Mouse (Mus musculus) large intestine, adult 2 months (tissue): ENCODE data around the gene Olfr1293-ps. TPM values are rescaled to one million over a fixed set of nuclear protein-coding genes. Genes with fewer than 3 reads are reported as not detected.

ENCODE experiments used
- DNase-seq: peaks from one replicate; pipeline ENCODE4 v3.0.0-alpha.2; 2012; ENCODE audit warnings: low read depth, low spot score
- WGBS: fragments of 180-500 bp; shearing (Covaris S2); methylation state at CpG from one replicate; pipeline ENCODE4 v1.1.7; 2018; 5-methylcytosine and 5-hydroxymethylcytosine counted together
- polyA plus RNA-seq: library from polyadenylated mRNA; depleted of rRNA; stranded (reverse); fragments of >200 nt; gene quantifications from 2 replicates; pipeline ENCODE4 v1.2.3, GENCODE M21; 2012; rRNA removed

The Olfr1293-ps gene
- not detected in 2 replicates for polyA plus RNA-seq

DNA sequence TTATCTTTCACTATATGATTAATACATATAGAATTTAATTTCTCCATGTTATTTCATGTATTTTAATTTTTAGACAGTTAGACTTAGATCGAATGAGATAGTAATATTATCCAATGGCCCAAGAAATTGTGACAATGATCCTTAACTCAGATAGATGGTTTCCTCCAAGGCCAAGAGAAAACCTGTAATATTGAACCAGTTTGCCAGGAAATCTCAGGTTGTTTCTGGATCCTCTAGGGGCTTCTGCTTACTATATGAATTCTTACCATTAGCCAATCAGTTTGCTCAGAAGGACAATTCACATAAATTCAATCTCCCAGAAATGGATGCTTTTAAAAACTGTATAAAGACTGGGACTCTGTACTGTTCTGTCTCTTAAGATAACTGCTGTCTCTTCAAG is at the start of gene Olfr1293-ps:
Olfr1293-ps (plus strand) TSS at position 301 of the 400 bp plus-strand sequence.
- WGBS, result 81% methylated on average over 1 of the region's 1 CpGs
- DNase-seq, result no peak

DNA sequence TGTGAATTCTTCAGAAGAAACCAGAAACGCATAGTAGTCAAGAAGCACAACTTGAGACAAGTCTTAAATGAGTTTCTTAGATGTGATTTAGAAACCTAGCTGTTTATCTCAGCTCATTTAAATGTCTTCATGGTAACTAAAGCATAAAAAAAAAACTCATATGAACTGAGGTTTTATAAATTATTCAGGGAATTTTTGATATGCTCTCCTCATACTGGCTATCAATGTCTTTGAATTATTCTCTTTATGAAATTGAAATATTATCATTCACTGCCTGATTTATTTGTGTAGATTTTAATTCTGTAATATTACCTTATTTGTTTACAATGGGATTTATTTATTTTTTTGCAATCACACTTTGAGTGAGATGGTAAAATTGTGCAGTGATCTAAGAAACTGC is 44.5 kb upstream of the Olfr1293-ps start, which contains the start of gene Olfr1289:
Olfr1289 (plus strand) TSS at position 301 of the 400 bp plus-strand sequence.
- 70% methylated on average over 1 of the region's 1 CpGs for WGBS

GRCm38 (mm10) chr2:111493729-111494128 is 31.3 kb upstream of the Olfr1293-ps start, which contains the start of gene Olfr1290:
Gene Olfr1290 (minus strand): TSS chr2:111493829.
- 73% methylated on average over 5 of the region's 5 CpGs for WGBS
- no peak for DNase-seq

More for the DNA sequence above, 44.5 kb upstream of the Olfr1293-ps start, which contains the start of gene Olfr1289:
- no peak for DNase-seq

DNA sequence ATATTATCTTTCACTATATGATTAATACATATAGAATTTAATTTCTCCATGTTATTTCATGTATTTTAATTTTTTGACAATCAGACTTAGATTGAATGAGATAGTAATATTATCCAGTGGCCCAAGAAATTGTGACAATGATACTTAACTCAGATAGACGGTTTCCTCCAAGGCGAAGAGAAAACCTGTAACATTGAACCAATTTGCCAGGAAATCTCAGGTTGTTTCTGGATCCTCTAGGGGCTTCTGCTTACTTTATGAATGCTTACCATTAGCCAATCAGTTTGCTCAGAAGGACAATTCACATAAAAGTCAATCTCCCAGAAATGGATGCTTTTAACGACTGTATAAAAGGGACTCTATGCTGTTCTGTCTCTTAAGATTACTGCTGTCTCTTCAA is 28.1 kb upstream of the Olfr1293-ps start, which contains the start of gene Olfr1291-ps1:
Olfr1291-ps1 (plus strand) TSS at position 301 of the 400 bp plus-strand sequence.
- WGBS, result 82% methylated on average over 3 of the region's 3 CpGs
- no peak for DNase-seq

GRCm38 (mm10) chr2:111517451-111517850 is 7.6 kb upstream of the Olfr1293-ps start:
- no peak for DNase-seq
- 86% methylated on average over 10 of the region's 10 CpGs for WGBS

DNA sequence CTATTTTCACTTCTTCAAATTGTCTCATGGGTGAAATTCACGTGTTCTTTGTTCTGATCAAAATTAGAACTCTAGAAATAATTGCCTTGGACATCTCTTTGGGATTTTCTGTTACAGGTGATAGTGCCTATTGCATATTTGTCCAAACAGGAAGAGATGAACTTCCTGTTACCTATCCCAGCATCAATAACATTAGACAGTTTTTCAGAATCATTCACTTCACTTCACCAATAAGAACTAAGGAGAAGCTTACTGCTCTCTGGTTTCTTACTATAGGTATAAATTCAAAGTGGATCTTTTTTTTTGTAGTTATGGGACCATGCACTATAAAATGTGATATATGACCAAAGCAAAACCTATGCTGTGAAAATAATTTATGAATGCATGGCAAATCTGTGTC is 15.2 kb downstream of the Olfr1293-ps start, which contains the start of gene Olfr1294:
Olfr1294 (minus strand) TSS at position 101 of the 400 bp plus-strand sequence.
- DNase-seq, result no peak
- WGBS, result 26% methylated on average over 1 of the region's 1 CpGs

GRCm38 (mm10) chr2:111569581-111569980 is 44.6 kb downstream of the Olfr1293-ps start, which contains the start of gene Olfr1295:
Gene Olfr1295 (minus strand): TSS chr2:111569681.
- no peak for DNase-seq

Other genes starting within 250 kb of the Olfr1293-ps start
- gene Olfr1278, start 235.1 kb upstream of the Olfr1293-ps start, polyA plus RNA-seq, result not detected in 2 replicates
- gene Olfr1279, start 224.6 kb upstream of the Olfr1293-ps start, polyA plus RNA-seq, result not detected in 2 replicates
- not detected in 2 replicates for gene Olfr1280, start 211.2 kb upstream of the Olfr1293-ps start, polyA plus RNA-seq
- not detected in 2 replicates for gene Olfr1281, start 198.7 kb upstream of the Olfr1293-ps start, polyA plus RNA-seq
- not detected in 2 replicates for gene Olfr1282, start 189.1 kb upstream of the Olfr1293-ps start, polyA plus RNA-seq
- gene Olfr1283, start 158.4 kb upstream of the Olfr1293-ps start, polyA plus RNA-seq, result not detected in 2 replicates
- gene Olfr1284, start 149.7 kb upstream of the Olfr1293-ps start, polyA plus RNA-seq, result not detected in 2 replicates
- gene Olfr1286, start 102.1 kb upstream of the Olfr1293-ps start, polyA plus RNA-seq, result not detected in 2 replicates
- gene Olfr1287, start 76.1 kb upstream of the Olfr1293-ps start, polyA plus RNA-seq, result not detected in 2 replicates
- gene Olfr1288, start 51.1 kb upstream of the Olfr1293-ps start, polyA plus RNA-seq, result not detected in 2 replicates
- not detected in 2 replicates for gene Olfr1289, start 44.4 kb upstream of the Olfr1293-ps start, polyA plus RNA-seq
- not detected in 2 replicates for gene Olfr1290, start 31.4 kb upstream of the Olfr1293-ps start, polyA plus RNA-seq
- not detected in 2 replicates for gene Olfr1291-ps1, start 28.0 kb upstream of the Olfr1293-ps start, polyA plus RNA-seq
- not detected in 2 replicates for gene Olfr1294, start 15.1 kb downstream of the Olfr1293-ps start, polyA plus RNA-seq
- gene Olfr1295, start 44.5 kb downstream of the Olfr1293-ps start, polyA plus RNA-seq, result not detected in 2 replicates
- not detected in 2 replicates for gene Olfr1297, start 101.3 kb downstream of the Olfr1293-ps start, polyA plus RNA-seq
- gene Olfr1298, start 124.0 kb downstream of the Olfr1293-ps start, polyA plus RNA-seq, result not detected in 2 replicates
- gene Olfr1299, start 136.2 kb downstream of the Olfr1293-ps start, polyA plus RNA-seq, result not detected in 2 replicates
- not detected in 2 replicates for gene Olfr1301, start 225.8 kb downstream of the Olfr1293-ps start, polyA plus RNA-seq